Comparison of ENCODE assay signal across 19 mouse cellular contexts in the genomic region with DNA sequence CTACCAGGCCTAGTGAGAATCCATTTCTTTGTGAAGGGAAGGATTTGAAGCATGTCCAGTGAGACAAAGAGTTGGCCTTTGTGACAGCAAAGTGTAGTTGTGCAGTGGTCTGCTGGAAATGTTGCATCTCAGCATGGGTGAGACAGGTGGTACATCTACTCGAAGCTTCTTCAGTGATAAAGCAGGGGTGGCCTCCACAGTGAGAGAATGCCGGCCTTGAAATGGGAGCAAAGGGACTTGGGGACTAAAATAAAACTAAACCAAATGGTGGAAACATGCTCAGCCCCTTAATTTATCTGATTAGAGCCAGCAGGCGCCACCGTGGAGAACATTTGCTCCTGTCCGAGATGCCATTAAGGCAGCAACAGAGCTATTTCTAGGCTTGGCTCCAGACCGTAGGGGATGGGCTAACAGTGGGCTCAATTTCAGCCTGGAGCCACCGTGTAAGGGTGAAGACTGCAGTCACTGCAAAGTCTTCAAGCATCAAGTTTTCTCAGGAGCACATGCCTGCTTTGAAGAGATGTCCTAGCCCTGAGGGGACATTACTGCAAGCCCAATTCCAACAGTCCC. TPM values are rescaled to one million over a fixed set of nuclear protein-coding genes. Genes with fewer than 3 reads are reported as not detected.
A peak's percentile ranks its signal among the peaks of the same experiment; 100 is the strongest.
DNase-seq lines count a peak whose midpoint lies in the region; ATAC-seq and TF ChIP-seq lines count a peak whose summit lies in the region.
"Had no signal": no experiment of that assay in that cellular context is flagged by ENCODE, and none has a peak within 500 bp of the region (broad histone marks: within the 10 kb centered on the region; RNA-seq: fewer than 3 reads in every experiment).

No protein-coding gene starts in this region.

- WGBS in heart, embryonic 15.5 days: 26% methylated on average over 7 of the region's 7 CpGs
- 33% methylated on average over 7 of the region's 7 CpGs for WGBS in embryonic facial prominence, embryonic 11.5 days
- 22% methylated on average over 7 of the region's 7 CpGs for WGBS in limb, embryonic 14.5 days
- WGBS in midbrain, embryonic 13.5 days: 79% methylated on average over 7 of the region's 7 CpGs

- no peaks in the 10 kb centered on the region for H3K36me3 ChIP-seq in heart, embryonic 15.5 days
- H3K36me3 ChIP-seq in embryonic facial prominence, embryonic 11.5 days (replicated peaks; ENCODE audit: control insufficient read depth, insufficient read depth, low read depth, low read length): no peaks in the 10 kb centered on the region
- H3K36me3 ChIP-seq in limb, embryonic 14.5 days (ENCODE audit: control insufficient read depth, insufficient read depth, low read length): no peaks in the 10 kb centered on the region
- no peaks in the 10 kb centered on the region for H3K36me3 ChIP-seq in midbrain, embryonic 13.5 days
- H3K36me3 ChIP-seq: hindbrain, embryonic 12.5 days; neural tube, embryonic 13.5 days had no signal

- no peak for DNase-seq in heart, adult 9 months (ENCODE audit: low spot score in 2 of 2)
- peak; percentile 35 for DNase-seq in embryonic facial prominence, embryonic 11.5 days (ENCODE audit: low spot score)
- DNase-seq in gastrocnemius, adult 2 months: peak; percentile 84
- no peak for DNase-seq in limb, embryonic 14.5 days (ENCODE audit: low spot score)
- no peak for DNase-seq in layer of hippocampus, postnatal 36 days
- DNase-seq: adrenal gland, postnatal 10 days; cerebellum, adult 9-11 months; kidney, adult 2 months; kidney, postnatal 25 days; thymus, postnatal 25 days had no signal

- no peak for TF ChIP-seq CTCF in gastrocnemius, adult 2 months (IDR thresholded peaks at IDR 0.05)

- H3K4me1 ChIP-seq in heart, embryonic 15.5 days (replicated peaks): peaks cover 20% of the 10 kb centered on the region
- H3K4me1 ChIP-seq in embryonic facial prominence, embryonic 11.5 days (ENCODE audit: control insufficient read depth, insufficient read depth, low read length): no peaks in the 10 kb centered on the region
- H3K4me1 ChIP-seq in limb, embryonic 14.5 days (ENCODE audit: control insufficient read depth, insufficient read depth, low read length): peaks cover 9% of the 10 kb centered on the region; the same call in 1 of the 2 replicates
- 0 out of 2 replicates have a peak, but pooled peaks cover 3% of the 10 kb centered on the region for H3K4me1 ChIP-seq in midbrain, embryonic 13.5 days (replicated peaks)

- intact Hi-C loops in gastrocnemius, adult 2 months (cut with DNase I): loop anchor here (2.0 kb wide), 1 partner anchor 40 kb away; the partner anchor contains the start of gene Myl1

- H3K27me3 ChIP-seq in heart, embryonic 15.5 days: no peaks in the 10 kb centered on the region
- no peaks in the 10 kb centered on the region for H3K27me3 ChIP-seq in embryonic facial prominence, embryonic 11.5 days (ENCODE audit: control insufficient read depth, insufficient read depth, low read length)
- H3K27me3 ChIP-seq in limb, embryonic 14.5 days (ENCODE audit: control insufficient read depth, insufficient read depth, low read length): no peaks in the 10 kb centered on the region
- H3K27me3 ChIP-seq in midbrain, embryonic 13.5 days: no peaks in the 10 kb centered on the region
- H3K27me3 ChIP-seq: hindbrain, embryonic 12.5 days; neural tube, embryonic 13.5 days had no signal

- no peaks in the 10 kb centered on the region for H3K9me3 ChIP-seq in heart, embryonic 15.5 days (replicated peaks)
- no peaks in the 10 kb centered on the region for H3K9me3 ChIP-seq in embryonic facial prominence, embryonic 11.5 days (replicated peaks; ENCODE audit: control insufficient read depth, low read length)
- H3K9me3 ChIP-seq in limb, embryonic 14.5 days (ENCODE audit: control insufficient read depth, low read length): no peaks in the 10 kb centered on the region
- no peaks in the 10 kb centered on the region for H3K9me3 ChIP-seq in midbrain, embryonic 13.5 days
- H3K9me3 ChIP-seq: hindbrain, embryonic 12.5 days; neural tube, embryonic 13.5 days had no signal

- no peak for ATAC-seq in heart, embryonic 15.5 days (replicated peaks; ENCODE audit: insufficient number of reproducible peaks, insufficient read depth, low FRiP score, low read depth)
- 0 out of 2 replicates have a peak, but pooled peaks have one; percentile 54 for ATAC-seq in embryonic facial prominence, embryonic 11.5 days (replicated peaks; ENCODE audit: insufficient number of reproducible peaks, low FRiP score, low TSS enrichment, low read depth)
- peak; percentile 61 for ATAC-seq in limb, embryonic 14.5 days (ENCODE audit: low FRiP score, low read depth)
- ATAC-seq in midbrain, embryonic 13.5 days: no peak
- ATAC-seq: Patski had no signal

- peak overlapping the region; percentile 51 for H3K27ac ChIP-seq in heart, embryonic 15.5 days
- no peak overlapping the region for H3K27ac ChIP-seq in embryonic facial prominence, embryonic 11.5 days (replicated peaks; ENCODE audit: low read depth, low read length)
- peak overlapping the region; percentile 87 for H3K27ac ChIP-seq in gastrocnemius, adult 2 months
- H3K27ac ChIP-seq in limb, embryonic 14.5 days (replicated peaks; ENCODE audit: low read depth, low read length): no peak overlapping the region
- H3K27ac ChIP-seq in midbrain, embryonic 13.5 days: no peak overlapping the region
- H3K27ac ChIP-seq: hindbrain, embryonic 12.5 days; liver, embryonic 14.5 days; macrophage; neural tube, embryonic 13.5 days had no signal

- no peak for TF ChIP-seq POLR2A in limb, embryonic 14.5 days (IDR thresholded peaks at IDR 0.05; ENCODE audit: borderline replicate concordance, extremely low read depth, insufficient read depth, insufficient read length)

- no peak overlapping the region for H3K4me2 ChIP-seq in heart, embryonic 15.5 days
- no peak overlapping the region for H3K4me2 ChIP-seq in embryonic facial prominence, embryonic 11.5 days (ENCODE audit: low read depth, low read length)
- H3K4me2 ChIP-seq in limb, embryonic 14.5 days (replicated peaks; ENCODE audit: low read depth, low read length, severe bottlenecking): no peak overlapping the region
- H3K4me2 ChIP-seq in midbrain, embryonic 13.5 days (replicated peaks): no peak overlapping the region
- H3K4me2 ChIP-seq: hindbrain, embryonic 12.5 days; midbrain, embryonic 11.5 days; neural tube, embryonic 13.5 days had no signal

- no peak overlapping the region for H3K9ac ChIP-seq in heart, embryonic 15.5 days
- H3K9ac ChIP-seq in embryonic facial prominence, embryonic 11.5 days (replicated peaks; ENCODE audit: low read length): no peak overlapping the region
- no peak overlapping the region for H3K9ac ChIP-seq in limb, embryonic 14.5 days (ENCODE audit: low read depth, low read length, severe bottlenecking)
- no peak overlapping the region for H3K9ac ChIP-seq in midbrain, embryonic 13.5 days (replicated peaks)
- H3K9ac ChIP-seq: hindbrain, embryonic 12.5 days; liver, embryonic 14.5 days; neural tube, embryonic 13.5 days had no signal

- H3K4me3 ChIP-seq in heart, embryonic 15.5 days: no peak overlapping the region
- H3K4me3 ChIP-seq in embryonic facial prominence, embryonic 11.5 days (ENCODE audit: low read depth, low read length): no peak overlapping the region
- H3K4me3 ChIP-seq in gastrocnemius, adult 2 months: peak overlapping the region; percentile 13; the same call in 1 of the 2 replicates
- H3K4me3 ChIP-seq in limb, embryonic 14.5 days (replicated peaks; ENCODE audit: low read length): no peak overlapping the region
- H3K4me3 ChIP-seq in midbrain, embryonic 13.5 days (replicated peaks): no peak overlapping the region
- H3K4me3 ChIP-seq: hindbrain, embryonic 12.5 days; neural tube, embryonic 13.5 days had no signal

RNA-seq across cellular contexts. Expression of gene Myl1, which starts 40.0 kb away (rescaled TPM):
- 390 and 404 TPM in 2 replicates for polyA plus RNA-seq in heart, embryonic 15.5 days (2015; fragmentation: Nextera tagmentation; extraction: Ambion mirVana)
- polyA plus RNA-seq in embryonic facial prominence, embryonic 11.5 days (2014; fragmentation: Nextera tagmentation; extraction: Ambion mirVana): 11.5 and 18.0 TPM in 2 replicates
- total RNA-seq in gastrocnemius, adult 2 months (2021): over 10,000 TPM; 14,696 to 24,668 TPM
- 125 and 193 TPM in 2 replicates for polyA plus RNA-seq in limb, embryonic 14.5 days (2012; rRNA removed)
- 463 and 677 TPM in 2 replicates for polyA plus RNA-seq in limb, embryonic 14.5 days (2014; fragmentation: Nextera tagmentation; extraction: Ambion mirVana)
- total RNA-seq in layer of hippocampus, postnatal 36 days (2021): under 1 TPM; 0.56 to 0.97 TPM
- polyA plus RNA-seq in midbrain, embryonic 13.5 days (2015; fragmentation: Nextera tagmentation; extraction: Ambion mirVana): 0.76 TPM in 1 of 2 replicates, not detected in the other
- total RNA-seq: granulocyte monocyte progenitor cell, adult 5-6 weeks had no signal
- polyA plus RNA-seq: macrophage, Patski had no signal

RNA-seq across cellular contexts. Expression of gene Lancl1, which starts 53.5 kb away (rescaled TPM):
- polyA plus RNA-seq in heart, embryonic 15.5 days (2015; fragmentation: Nextera tagmentation; extraction: Ambion mirVana): 60.1 and 73.2 TPM in 2 replicates
- polyA plus RNA-seq in embryonic facial prominence, embryonic 11.5 days (2014; fragmentation: Nextera tagmentation; extraction: Ambion mirVana): 96.5 and 103 TPM in 2 replicates
- total RNA-seq in gastrocnemius, adult 2 months (2021): 10 to 100 TPM; 31.4 to 37.4 TPM
- 156 and 196 TPM in 2 replicates for polyA plus RNA-seq in limb, embryonic 14.5 days (2012; rRNA removed)
- 139 and 152 TPM in 2 replicates for polyA plus RNA-seq in limb, embryonic 14.5 days (2014; fragmentation: Nextera tagmentation; extraction: Ambion mirVana)
- total RNA-seq in layer of hippocampus, postnatal 36 days (2021): 100 to 1,000 TPM; 178 to 205 TPM
- 143 and 150 TPM in 2 replicates for polyA plus RNA-seq in midbrain, embryonic 13.5 days (2015; fragmentation: Nextera tagmentation; extraction: Ambion mirVana)

Comparison
In these comparisons a context has a peak if more than half of its experiments do, and no peak if none do; other contexts are left out.
1. ATAC-seq: peak in embryonic facial prominence, embryonic 11.5 days (single experiment) and limb, embryonic 14.5 days (single experiment); none in heart, embryonic 15.5 days (single experiment) and midbrain, embryonic 13.5 days (single experiment).
2. H3K27ac ChIP-seq: peak in heart, embryonic 15.5 days (single experiment) and gastrocnemius, adult 2 months (single experiment); none in embryonic facial prominence, embryonic 11.5 days (single experiment), limb, embryonic 14.5 days (single experiment) and midbrain, embryonic 13.5 days (single experiment).
3. DNase-seq: peak in embryonic facial prominence, embryonic 11.5 days (single experiment) and gastrocnemius, adult 2 months (single experiment); none in heart, adult 9 months (0 of 2), limb, embryonic 14.5 days (single experiment) and layer of hippocampus, postnatal 36 days (0 of 2).